Mouse (Mus musculus) neural tube, embryonic 13.5 days (tissue): ENCODE measurements around the gene Palb2. TPM values are rescaled to one million over a fixed set of nuclear protein-coding genes. Genes with fewer than 3 reads are reported as not detected.
A peak's percentile ranks its signal among the peaks of the same experiment; 100 is the strongest.

Experiments used
- ATAC-seq: fragments of 200-750 bp; cut with Nextera tagmentation; 2 replicates; pipeline ENCODE4 v1.8.0; 2017; ENCODE audit warnings: low read depth, mild to moderate bottlenecking, moderate TSS enrichment, moderate library complexity
- H3K27ac ChIP-seq: fragments of 300-500 bp; sonication (generic); replicated peaks from 2 replicates; pipeline ENCODE4 v1.5.1; 2015; ENCODE audit warnings: moderate library complexity, mild to moderate bottlenecking, inconsistent platforms
- H3K27me3 ChIP-seq: fragments of 300-500 bp; sonication (generic); 2 replicates; pipeline ENCODE4 v1.6.1; 2015; ENCODE audit warnings: mild to moderate bottlenecking, inconsistent platforms
- H3K36me3 ChIP-seq: fragments of 300-500 bp; sonication (generic); 2 replicates; pipeline ENCODE4 v1.6.1; 2015; ENCODE audit warnings: mild to moderate bottlenecking, inconsistent platforms
- H3K4me1 ChIP-seq: fragments of 300-500 bp; sonication (generic); replicated peaks from 2 replicates; pipeline ENCODE4 v1.6.1; 2015; ENCODE audit warnings: inconsistent platforms
- H3K4me2 ChIP-seq: fragments of 300-500 bp; sonication (generic); 2 replicates; pipeline ENCODE4 v1.6.1; 2015; ENCODE audit warnings: inconsistent platforms, mild to moderate bottlenecking, moderate library complexity
- H3K4me3 ChIP-seq: fragments of 300-500 bp; sonication (generic); 2 replicates; pipeline ENCODE4 v1.5.1; 2015; ENCODE audit warnings: mild to moderate bottlenecking, inconsistent platforms
- H3K9ac ChIP-seq: fragments of 300-500 bp; sonication (generic); 2 replicates; pipeline ENCODE4 v1.6.1; 2015; ENCODE audit warnings: moderate library complexity, mild to moderate bottlenecking, inconsistent platforms
- H3K9me3 ChIP-seq: fragments of 300-500 bp; sonication (generic); 2 replicates; pipeline ENCODE4 v1.6.1; 2016; ENCODE audit warnings: inconsistent platforms
- WGBS: fragments of 180-500 bp; shearing (Covaris S2); methylation state at CpG from one replicate; pipeline ENCODE4 v1.1.7; 2015; 5-methylcytosine and 5-hydroxymethylcytosine counted together
- polyA plus RNA-seq: library from polyadenylated mRNA; unstranded; fragments of >200 nt; fragmentation: Nextera tagmentation; extraction: Ambion mirVana; gene quantifications from 2 replicates; pipeline ENCODE4 v1.2.1, GENCODE M21; 2015

Gene Palb2
- polyA plus RNA-seq, 1 experiment from 2014 or later: 6.7 TPM

GRCm38 (mm10) chr7:122094564-122095330, 38.0 kb downstream of the Palb2 start:
- Histone ChIP-seq H3K36me3 (peaks cover 84% of the 10 kb centered on the region), H3K4me1 (peaks cover 4% of the 10 kb centered on the region), H3K4me2 (no peak overlapping the region), H3K9ac (no peak overlapping the region), H3K27ac (no peak overlapping the region), H3K27me3 (no peaks in the 10 kb centered on the region), H3K4me3 (no peak overlapping the region), H3K9me3 (no peaks in the 10 kb centered on the region)
- ATAC-seq: no peak
- WGBS: 97% methylated on average over 2 of the region's 2 CpGs

GRCm38 (mm10) chr7:122087195-122087982, 45.4 kb downstream of the Palb2 start:
- Histone ChIP-seq H3K4me1 (no peaks in the 10 kb centered on the region), H3K27me3 (no peaks in the 10 kb centered on the region), H3K9me3 (no peaks in the 10 kb centered on the region), H3K27ac (no peak overlapping the region), H3K9ac (no peak overlapping the region), H3K4me2 (no peak overlapping the region), H3K4me3 (no peak overlapping the region), H3K36me3 (peaks cover 86% of the 10 kb centered on the region)
- ATAC-seq: no peak
- 94% methylated on average over 11 of the region's 11 CpGs for WGBS

DNA sequence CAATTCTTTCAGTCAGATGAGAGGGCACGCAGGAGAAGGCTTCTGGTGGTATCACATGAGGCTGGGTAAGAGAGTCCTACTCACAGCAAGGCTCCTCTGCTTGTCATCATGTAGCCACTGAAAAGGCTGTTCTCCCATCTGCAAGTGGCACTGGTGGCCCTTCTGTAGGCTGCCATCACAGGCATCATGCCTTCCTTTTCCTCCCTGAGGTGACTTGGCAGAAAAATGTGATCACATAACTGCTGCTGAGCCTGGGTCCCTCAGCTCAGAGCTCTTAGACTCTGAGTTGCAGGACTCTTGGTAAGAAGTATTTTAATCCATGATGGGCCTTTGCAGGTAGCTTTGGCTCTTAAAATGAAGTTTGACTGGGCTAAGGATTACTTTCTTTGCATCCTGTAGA, 51.7 kb downstream of the Palb2 start:
- Histone ChIP-seq H3K4me1 (no peaks in the 10 kb centered on the region), H3K27me3 (no peaks in the 10 kb centered on the region), H3K27ac (no peak overlapping the region), H3K36me3 (peaks cover 89% of the 10 kb centered on the region), H3K9ac (no peak overlapping the region), H3K4me3 (no peak overlapping the region), H3K4me2 (no peak overlapping the region), H3K9me3 (no peaks in the 10 kb centered on the region)
- WGBS: 96% methylated on average over 1 of the region's 1 CpGs
- ATAC-seq: no peak

- ATAC-seq: no peak
- H3K9me3 ChIP-seq: no peaks in the 10 kb centered on the region
- WGBS: 93% methylated on average over 8 of the region's 8 CpGs
Measured at GRCm38 (mm10) chr7:122079798-122080554, 52.8 kb downstream of the Palb2 start.

DNA sequence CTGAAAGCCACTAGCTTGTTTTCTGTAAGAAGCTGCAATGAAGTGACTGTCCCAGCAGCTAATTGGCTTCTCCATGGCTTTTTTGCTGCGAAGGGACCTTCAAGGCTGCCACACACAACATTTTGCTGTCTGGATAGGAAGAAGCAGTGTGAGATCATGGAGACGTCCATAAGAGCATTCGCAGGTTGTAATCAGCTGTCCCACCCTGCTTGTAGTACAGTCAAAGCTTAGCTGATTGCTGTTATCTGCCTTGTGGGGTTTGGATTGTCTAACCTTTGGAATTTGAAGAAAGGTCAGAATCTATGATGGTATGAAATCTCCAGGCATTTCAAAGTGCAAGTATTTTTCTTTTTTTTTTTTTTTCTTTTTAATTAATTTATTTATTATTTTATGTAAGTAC, 58.4 kb downstream of the Palb2 start:
- H3K36me3 ChIP-seq: peaks cover 97% of the 10 kb centered on the region
- no peak overlapping the region for H3K4me2 ChIP-seq
- no peak for ATAC-seq
- H3K4me1 ChIP-seq: peaks cover 9% of the 10 kb centered on the region
- H3K27me3 ChIP-seq: no peaks in the 10 kb centered on the region
- H3K9ac ChIP-seq: no peak overlapping the region
- no peak overlapping the region for H3K27ac ChIP-seq
- 86% methylated on average over 3 of the region's 3 CpGs for WGBS
- no peak overlapping the region for H3K4me3 ChIP-seq
- no peaks in the 10 kb centered on the region for H3K9me3 ChIP-seq

More at GRCm38 (mm10) chr7:122079798-122080554, 52.8 kb downstream of the Palb2 start:
- peaks cover 91% of the 10 kb centered on the region for H3K36me3 ChIP-seq
- no peak overlapping the region for H3K9ac ChIP-seq
- no peak overlapping the region for H3K4me2 ChIP-seq
- no peak overlapping the region for H3K27ac ChIP-seq
- no peaks in the 10 kb centered on the region for H3K27me3 ChIP-seq
- no peaks in the 10 kb centered on the region for H3K4me1 ChIP-seq
- no peak overlapping the region for H3K4me3 ChIP-seq

GRCm38 (mm10) chr7:122067517-122068381, 65.0 kb downstream of the Palb2 start:
- Histone ChIP-seq H3K4me2 (peak overlapping the region; percentile 73), H3K27me3 (no peaks in the 10 kb centered on the region), H3K9ac (peak overlapping the region; percentile 98), H3K4me3 (peak overlapping the region; percentile 100), H3K4me1 (peaks cover 35% of the 10 kb centered on the region), H3K27ac (peak overlapping the region; percentile 97), H3K36me3 (peaks cover 39% of the 10 kb centered on the region), H3K9me3 (no peaks in the 10 kb centered on the region)
- WGBS: 2% methylated on average over 58 of the region's 58 CpGs
- ATAC-seq: peak; percentile 66

- H3K36me3 ChIP-seq: peaks cover 39% of the 10 kb centered on the region
- peak; percentile 98 for ATAC-seq
- WGBS: under 1% methylated on average over 60 of the region's 60 CpGs
Measured at GRCm38 (mm10) chr7:122066945-122067516, 65.8 kb downstream of the Palb2 start, which contains the start of the genes Ubfd1 and Ears2. TSS of gene Ubfd1 (plus strand) at chr7:122067175. TSS of gene Ears2 (minus strand) at chr7:122067263.

GRCm38 (mm10) chr7:122066102-122066944, 66.5 kb downstream of the Palb2 start:
- H3K27ac ChIP-seq: peak overlapping the region; percentile 97
- 21% methylated on average over 31 of the region's 31 CpGs for WGBS
- H3K27me3 ChIP-seq: no peaks in the 10 kb centered on the region
- ATAC-seq: peak; percentile 77
- H3K9ac ChIP-seq: peak overlapping the region; percentile 98
- peaks cover 36% of the 10 kb centered on the region for H3K36me3 ChIP-seq
- peak overlapping the region; percentile 75 for H3K4me2 ChIP-seq
- no peaks in the 10 kb centered on the region for H3K9me3 ChIP-seq
- H3K4me3 ChIP-seq: peak overlapping the region; percentile 100
- peaks cover 35% of the 10 kb centered on the region for H3K4me1 ChIP-seq

More at GRCm38 (mm10) chr7:122066945-122067516, 65.8 kb downstream of the Palb2 start, which contains the start of the genes Ubfd1 and Ears2:
- peak within 1 kb of the TSS; percentile 75 for H3K4me2 ChIP-seq
- H3K9me3 ChIP-seq: no peaks in the 10 kb centered on the region
- peak within 1 kb of the TSS; percentile 97 for H3K27ac ChIP-seq
- H3K9ac ChIP-seq: peak within 1 kb of the TSS; percentile 98
- peak within 1 kb of the TSS; percentile 100 for H3K4me3 ChIP-seq
- H3K4me1 ChIP-seq: peaks cover 35% of the 10 kb centered on the region
- H3K27me3 ChIP-seq: no peaks in the 10 kb centered on the region

GRCm38 (mm10) chr7:122065656-122066055, 67.1 kb downstream of the Palb2 start:
- WGBS: 80% methylated on average over 1 of the region's 1 CpGs
- peak overlapping the region; percentile 98; the same call in 1 of the 2 replicates for H3K9ac ChIP-seq
- 0 out of 2 replicates have a peak overlapping the region, but pooled peaks have one; percentile 100 for H3K4me3 ChIP-seq
- no peaks in the 10 kb centered on the region for H3K9me3 ChIP-seq
- H3K4me1 ChIP-seq: peaks cover 35% of the 10 kb centered on the region
- peaks cover 32% of the 10 kb centered on the region for H3K36me3 ChIP-seq
- H3K27ac ChIP-seq: no peak overlapping the region
- H3K27me3 ChIP-seq: no peaks in the 10 kb centered on the region
- ATAC-seq: no peak
- H3K4me2 ChIP-seq: peak overlapping the region; percentile 75
